Mouse (Mus musculus) ES-E14 (cell line): Measurements from ENCODE around the gene Rplp2. TPM values are rescaled to one million over a fixed set of nuclear protein-coding genes. Genes with fewer than 3 reads are reported as not detected.

Source experiments
- DNase-seq: peaks from one replicate; pipeline ENCODE4 v3.0.0-alpha.2; 2013; ENCODE audit warnings: low read depth, low spot score
- H3K27ac ChIP-seq: 2 replicates; pipeline ENCODE4 v1.5.1; 2012; ENCODE audit warnings: low read depth, mild to moderate bottlenecking, low read length, moderate library complexity, mixed read lengths; ENCODE audit not compliant: poor library complexity, insufficient read depth, severe bottlenecking
- H3K36me3 ChIP-seq: 2 replicates; pipeline ENCODE4 v1.6.1; 2012; ENCODE audit warnings: mild to moderate bottlenecking, low read length, moderate library complexity, mixed read lengths; ENCODE audit not compliant: control insufficient read depth, poor library complexity, insufficient read depth, severe bottlenecking
- H3K4me1 ChIP-seq, 2 experiments: fragments of 150-350 bp in 1 of 2; sonication (generic) in 1 of 2; 2 replicates each; pipeline ENCODE4 v1.6.1; 2012; ENCODE audit warnings: low read length in 2 of 2, mild to moderate bottlenecking in 1 of 2, mixed read lengths in 1 of 2; ENCODE audit not compliant: control insufficient read depth in 2 of 2, insufficient read depth in 2 of 2, poor library complexity in 1 of 2
- H3K4me3 ChIP-seq, 2 experiments: fragments of 150-350 bp in 1 of 2; sonication (generic) in 1 of 2; 2 replicates each; pipeline ENCODE4 v1.5.1; 2012; ENCODE audit warnings: low read length in 2 of 2, low read depth in 1 of 2, mild to moderate bottlenecking in 1 of 2, mixed read lengths in 1 of 2; ENCODE audit not compliant: insufficient read depth in 1 of 2, poor library complexity in 1 of 2, severe bottlenecking in 1 of 2
- H3K9ac ChIP-seq: 2 replicates; pipeline ENCODE4 v1.6.1; 2012; ENCODE audit warnings: low read depth, mild to moderate bottlenecking, low read length, mixed read lengths; ENCODE audit not compliant: poor library complexity, insufficient read depth, severe bottlenecking
- H3K9me3 ChIP-seq: fragments of 150-350 bp; sonication (generic); 2 replicates; pipeline ENCODE4 v1.6.1; 2012; ENCODE audit warnings: low read depth, mild to moderate bottlenecking, low read length; ENCODE audit not compliant: control insufficient read depth, insufficient read depth
- CHD2 ChIP-seq: IDR thresholded peaks from 2 replicates; pipeline ENCODE4 v1.6.1; 2014; ENCODE audit warnings: mild to moderate bottlenecking, low read depth, low read length, inconsistent platforms
- HCFC1 ChIP-seq: IDR thresholded peaks from 2 replicates; pipeline ENCODE4 v1.6.1; 2012; ENCODE audit warnings: low read length, inconsistent platforms, borderline replicate concordance; ENCODE audit not compliant: insufficient read depth
- MAFK ChIP-seq: IDR thresholded peaks from 2 replicates; pipeline ENCODE4 v1.6.1; 2014; ENCODE audit warnings: mild to moderate bottlenecking, low read depth, low read length, inconsistent platforms; ENCODE audit not compliant: insufficient read depth
- ZC3H11A ChIP-seq: IDR thresholded peaks from 2 replicates; pipeline ENCODE4 v1.6.1; 2012; ENCODE audit warnings: low read depth, mild to moderate bottlenecking, inconsistent platforms, low read length, borderline replicate concordance
- ZNF384 ChIP-seq: IDR thresholded peaks from 2 replicates; pipeline ENCODE4 v1.6.1; 2012; ENCODE audit warnings: low read depth, low read length, inconsistent platforms
- in situ Hi-C, 2 experiments: fragments of 600-800 bp; cut with MboI; formaldehyde crosslinking; loops; one replicate each; pipeline ENCODE4 v1.15.1; 2025; ENCODE audit warnings: low sequenced_read_pairs in 2 of 2, inconsistent platforms in 1 of 2; ENCODE audit not compliant: unreplicated experiment in 2 of 2
- total RNA-seq: library from RNA; depleted of rRNA; stranded (reverse); fragments of 300-350 nt; gene quantifications from 2 replicates; pipeline ENCODE4 v1.2.3, GENCODE M21; 2012

Rplp2 gene
- total RNA-seq, 1 experiment = 3,085 TPM

- Histone ChIP-seq H3K36me3 (no peaks in the 10 kb centered on the region), H3K9me3 (no peaks in the 10 kb centered on the region), H3K27ac (peak overlapping the region; percentile 43; the same call in 1 of the 2 replicates), H3K4me1 (peaks cover 6 to 11% of the 10 kb centered on the region in 2 experiments; a peak in 3 of 4 replicates), H3K4me3 (no peak overlapping the region), H3K9ac (no peak overlapping the region)
- TF ChIP-seq ZNF384 = no peak
- no peak for TF ChIP-seq MAFK
- TF ChIP-seq ZC3H11A = no peak
- TF ChIP-seq CHD2 = no peak
- TF ChIP-seq HCFC1 = no peak
- DNase-seq = no peak
- in situ Hi-C loops = no loop called here
Measured at GRCm38 (mm10) chr7:141416144-141416841, 30.9 kb upstream of the Rplp2 start.

- Histone ChIP-seq H3K9me3 (no peaks in the 10 kb centered on the region), H3K27ac (no peak overlapping the region), H3K9ac (no peak overlapping the region), H3K4me3 (no peak overlapping the region), H3K4me1 (peaks cover 7 to 11% of the 10 kb centered on the region in 2 experiments; a peak in 3 of 4 replicates), H3K36me3 (no peaks in the 10 kb centered on the region)
- no peak for DNase-seq
- TF ChIP-seq ZC3H11A (no peak), HCFC1 (no peak), CHD2 (no peak), ZNF384 (no peak), MAFK (no peak)
- in situ Hi-C loops = no loop called here
Measured at GRCm38 (mm10) chr7:141417731-141418681, 29.2 kb upstream of the Rplp2 start.

GRCm38 (mm10) chr7:141418970-141419369 is 28.2 kb upstream of the Rplp2 start:
- in situ Hi-C loops = no loop called here
- Histone ChIP-seq H3K9ac (no peak overlapping the region), H3K9me3 (no peaks in the 10 kb centered on the region), H3K4me3 (no peak overlapping the region), H3K27ac (no peak overlapping the region), H3K36me3 (no peaks in the 10 kb centered on the region), H3K4me1 (peaks cover 7 to 11% of the 10 kb centered on the region in 2 experiments; a peak in 3 of 4 replicates)
- no peak for TF ChIP-seq CHD2
- no peak for TF ChIP-seq MAFK
- TF ChIP-seq ZC3H11A = no peak
- TF ChIP-seq HCFC1 = no peak
- TF ChIP-seq ZNF384 = no peak
- DNase-seq = no peak

- DNase-seq = no peak
- H3K4me1 ChIP-seq = peaks cover 7 to 10% of the 10 kb centered on the region in 2 experiments; a peak in 3 of 4 replicates
- H3K36me3 ChIP-seq = no peaks in the 10 kb centered on the region
- no peak overlapping the region for H3K4me3 ChIP-seq
- H3K9me3 ChIP-seq = no peaks in the 10 kb centered on the region
- TF ChIP-seq CHD2 (no peak), MAFK (no peak), ZNF384 (no peak), HCFC1 (no peak), ZC3H11A (no peak)
- H3K9ac ChIP-seq = no peak overlapping the region
- in situ Hi-C loops = no loop called here
- H3K27ac ChIP-seq = no peak overlapping the region
Measured at GRCm38 (mm10) chr7:141420030-141420702, 27.0 kb upstream of the Rplp2 start.
